Mouse (Mus musculus): ENCODE data around the gene Rasd2.

DNA sequence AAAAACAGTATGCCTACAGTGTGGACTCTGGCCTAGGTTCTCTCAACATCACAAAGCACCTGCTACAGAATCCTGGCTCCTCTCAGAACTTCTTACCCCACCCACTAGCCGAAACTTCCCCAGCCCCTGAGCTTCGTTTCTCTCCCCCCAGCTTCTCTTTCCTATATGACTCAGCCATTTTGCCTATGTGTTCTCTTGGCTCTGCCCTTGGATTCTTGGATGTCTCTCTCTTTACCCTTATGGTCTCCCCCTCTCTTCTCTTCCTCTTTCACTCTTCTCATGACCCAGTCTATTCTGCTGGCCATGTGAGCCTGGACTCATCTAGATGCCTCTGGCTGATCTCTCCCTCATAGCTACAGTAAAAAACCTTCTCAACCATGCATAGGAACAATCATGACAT is 13.0 kb downstream of the Rasd2 start:
- TF ChIP-seq CTCF (IDR thresholded peaks at IDR 0.05) (no peak), EP300 (IDR thresholded peaks at IDR 0.05) (no peak)
